Mouse (Mus musculus) stomach, postnatal 0 days (tissue): ENCODE measurements around the gene Rasgrp2.

Source experiments
- CTCF ChIP-seq: IDR thresholded peaks from 2 replicates; pipeline ENCODE4 v1.5.1; 2016; ENCODE audit warnings: antibody characterized with exemption, low read depth, mild to moderate bottlenecking, moderate library complexity
- EP300 ChIP-seq: optimal IDR thresholded peaks from 2 replicates; pipeline ENCODE3; 2016; ENCODE audit warnings: antibody characterized with exemption

DNA sequence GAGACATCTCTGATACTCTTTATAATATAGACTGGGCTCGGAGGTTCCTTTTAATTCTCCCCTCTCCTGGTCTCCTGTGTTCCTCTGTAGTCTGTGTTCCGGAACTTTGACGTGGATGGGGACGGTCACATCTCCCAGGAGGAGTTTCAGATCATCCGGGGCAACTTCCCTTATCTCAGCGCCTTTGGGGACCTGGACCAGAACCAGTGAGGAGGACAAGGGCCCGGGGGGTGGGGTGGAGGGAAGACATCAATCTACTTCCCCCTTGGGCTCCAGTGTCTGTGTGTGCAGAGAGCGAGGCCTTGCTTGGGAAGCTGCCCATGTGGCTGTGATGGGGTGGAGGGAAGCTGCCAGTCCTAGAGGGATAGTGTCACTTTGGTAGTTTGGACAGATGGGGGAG lies 9.6 kb downstream of the Rasgrp2 start:
- TF ChIP-seq CTCF (no peak), EP300 (no peak)
